Mouse (Mus musculus): ENCODE data around the gene Pde4d.

The Pde4d gene

GRCm38 (mm10) chr13:109609106-109609804 lies 1159.5 kb downstream of the Pde4d start:
- DNase-seq, result no peak

GRCm38 (mm10) chr13:109609805-109610187 lies 1160.0 kb downstream of the Pde4d start:
- DNase-seq, result no peak

GRCm38 (mm10) chr13:109610772-109611171 lies 1161.0 kb downstream of the Pde4d start:
- no peak for DNase-seq

GRCm38 (mm10) chr13:109615213-109615784 lies 1165.6 kb downstream of the Pde4d start:
- no peak for DNase-seq

- DNase-seq, result no peak
These were observed 1166.1 kb downstream of the Pde4d start for GRCm38 (mm10) chr13:109615785-109616281.

GRCm38 (mm10) chr13:109619158-109619657 lies 1169.5 kb downstream of the Pde4d start:
- DNase-seq, result no peak

- DNase-seq, result no peak
These were observed 1172.5 kb downstream of the Pde4d start for GRCm38 (mm10) chr13:109622207-109622606.

- DNase-seq, result no peak
These were observed 1173.5 kb downstream of the Pde4d start for GRCm38 (mm10) chr13:109623201-109623600.

GRCm38 (mm10) chr13:109624772-109625349 lies 1175.1 kb downstream of the Pde4d start:
- DNase-seq, result no peak

- no peak for DNase-seq
These were observed 1175.8 kb downstream of the Pde4d start for GRCm38 (mm10) chr13:109625466-109626129.

GRCm38 (mm10) chr13:109627265-109627664 lies 1177.5 kb downstream of the Pde4d start:
- DNase-seq, result no peak

GRCm38 (mm10) chr13:109628606-109629005 lies 1178.9 kb downstream of the Pde4d start:
- DNase-seq, result no peak

- no peak for DNase-seq
These were observed 1179.5 kb downstream of the Pde4d start for GRCm38 (mm10) chr13:109629216-109629615.

GRCm38 (mm10) chr13:109631399-109632026 lies 1181.8 kb downstream of the Pde4d start:
- DNase-seq, result no peak

- DNase-seq, result no peak
These were observed 1182.8 kb downstream of the Pde4d start for GRCm38 (mm10) chr13:109632387-109633036.

GRCm38 (mm10) chr13:109633037-109633418 lies 1183.3 kb downstream of the Pde4d start:
- no peak for DNase-seq

GRCm38 (mm10) chr13:109635901-109636520 lies 1186.3 kb downstream of the Pde4d start:
- DNase-seq, result no peak

GRCm38 (mm10) chr13:109638273-109638672 lies 1188.5 kb downstream of the Pde4d start:
- DNase-seq, result no peak

GRCm38 (mm10) chr13:109639286-109639685 lies 1189.5 kb downstream of the Pde4d start:
- DNase-seq, result no peak

GRCm38 (mm10) chr13:109641562-109641961 lies 1191.8 kb downstream of the Pde4d start:
- DNase-seq, result no peak

GRCm38 (mm10) chr13:109643419-109643818 lies 1193.7 kb downstream of the Pde4d start:
- no peak for DNase-seq

GRCm38 (mm10) chr13:109644086-109644485 lies 1194.3 kb downstream of the Pde4d start:
- no peak for DNase-seq
